Mouse (Mus musculus) small intestine, adult 2 months (tissue): ENCODE measurements around the gene Dbp.

Experiments
- CTCF ChIP-seq: fragments of 200-500 bp; IDR thresholded peaks from 2 replicates; pipeline ENCODE4 v1.5.1; 2012; ENCODE audit warnings: low read depth, mild to moderate bottlenecking, control low read depth, inconsistent platforms, low read length, moderate library complexity, mixed read lengths; ENCODE audit not compliant: insufficient replicate concordance, insufficient read length; ENCODE audit errors: extremely low read depth
- POLR2A ChIP-seq: fragments of 200-500 bp; IDR thresholded peaks from 2 replicates; pipeline ENCODE4 v1.6.1; 2012; ENCODE audit warnings: low read depth, mild to moderate bottlenecking, control low read depth, inconsistent platforms, low read length, moderate library complexity

DNA sequence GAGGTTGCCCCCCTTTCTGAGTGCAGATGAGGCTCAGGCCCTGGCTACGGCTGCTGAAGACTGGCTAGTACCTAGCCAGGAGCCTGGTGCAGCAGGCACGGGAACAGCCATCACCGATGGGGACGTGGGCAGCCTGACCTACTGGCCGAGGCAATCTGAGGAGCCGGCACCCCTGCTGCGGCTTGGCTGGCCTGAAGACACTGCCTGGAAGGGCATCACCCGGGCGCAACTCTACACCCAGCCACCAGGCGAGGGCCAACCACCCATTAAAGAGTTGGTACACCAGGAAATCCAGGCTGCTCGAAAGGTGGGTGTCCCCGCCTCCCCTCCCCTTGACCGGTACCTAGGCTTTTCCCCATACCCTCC is 17.4 kb downstream of the Dbp start:
- TF ChIP-seq CTCF, result no peak
- no peak for TF ChIP-seq POLR2A
